Mouse (Mus musculus): Measurements from ENCODE around the gene Socs7. TPM values are rescaled to one million over a fixed set of nuclear protein-coding genes. Genes with fewer than 3 reads are reported as not detected.

Gene Socs7
- polyA plus RNA-seq, 1 experiment from 2014 or later, result 2.6 TPM

DNA sequence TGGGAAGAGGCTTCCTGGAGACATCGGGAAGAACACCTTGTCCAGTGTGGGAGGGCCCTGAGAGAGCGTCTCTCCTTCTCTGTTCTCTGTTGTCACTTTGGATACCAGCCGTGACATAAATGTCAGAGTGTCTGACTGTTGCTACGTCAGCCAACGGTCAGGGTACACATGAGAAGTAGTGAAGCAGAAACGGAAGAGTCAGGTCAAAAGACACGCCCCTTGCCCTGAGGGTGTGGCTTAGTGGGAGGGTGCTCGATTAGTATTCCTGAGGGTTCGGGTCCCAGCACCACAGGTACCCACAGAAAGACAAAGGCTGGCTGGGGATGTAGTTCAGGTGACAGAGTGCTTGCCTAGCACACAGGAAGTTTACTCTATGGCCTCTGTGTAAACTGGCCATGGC, 29.3 kb upstream of the Socs7 start:
- H3K4me2 ChIP-seq (ENCODE audit: low read length), result no peak overlapping the region
- WGBS, result 41% methylated on average over 9 of the region's 9 CpGs
- DNase-seq (ENCODE audit: low spot score) (no peak), ATAC-seq (replicated peaks; ENCODE audit: low FRiP score, low read depth) (peak; percentile 51; the same call in 1 of the 2 replicates)
- H3K9me3 ChIP-seq (replicated peaks; ENCODE audit: low read length), result no peaks in the 10 kb centered on the region
- no peak overlapping the region for H3K4me3 ChIP-seq (replicated peaks; ENCODE audit: low read depth, low read length)
- H3K9ac ChIP-seq (ENCODE audit: low read depth, low read length), result no peak overlapping the region
- peaks cover 14% of the 10 kb centered on the region; the same call in 1 of the 2 replicates for H3K36me3 ChIP-seq (ENCODE audit: insufficient read depth, low read length)
- H3K4me1 ChIP-seq (replicated peaks; ENCODE audit: insufficient read depth, low read length), result no peaks in the 10 kb centered on the region
- no peaks in the 10 kb centered on the region for H3K27me3 ChIP-seq (ENCODE audit: insufficient read depth, low read length)
- H3K27ac ChIP-seq, result no peak overlapping the region
- no peak for TF ChIP-seq CTCF (IDR thresholded peaks at IDR 0.05; ENCODE audit: low read depth)

DNA sequence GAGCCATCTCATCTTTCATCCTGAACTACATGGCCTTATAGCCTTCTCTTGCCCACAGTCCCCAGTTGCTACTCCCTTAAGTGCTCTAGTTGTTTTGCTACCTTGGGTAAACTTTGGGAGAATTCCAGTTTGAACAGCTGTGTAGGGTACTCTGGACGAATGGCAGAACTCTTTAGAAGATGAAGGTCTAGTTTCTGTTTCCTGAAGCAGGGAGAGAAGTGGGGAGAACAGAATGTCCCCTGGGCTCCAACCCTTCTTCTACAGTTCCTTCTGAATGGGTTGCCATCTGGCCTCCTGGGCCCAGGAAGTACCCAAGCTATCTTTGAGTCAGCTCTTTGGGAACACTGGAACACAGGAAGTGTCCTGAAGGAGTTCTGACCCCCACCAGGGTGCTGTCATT, 28.5 kb upstream of the Socs7 start:
- peaks cover 11% of the 10 kb centered on the region; the same call in 1 of the 2 replicates for H3K36me3 ChIP-seq (ENCODE audit: insufficient read depth, low read length)
- no peak overlapping the region for H3K4me2 ChIP-seq (ENCODE audit: low read length)
- no peak overlapping the region for H3K4me3 ChIP-seq (replicated peaks; ENCODE audit: low read depth, low read length)
- H3K9me3 ChIP-seq (replicated peaks; ENCODE audit: low read length), result no peaks in the 10 kb centered on the region
- DNase-seq (ENCODE audit: low spot score), result no peak
- no peaks in the 10 kb centered on the region; the same call in 1 of the 2 replicates for H3K4me1 ChIP-seq (replicated peaks; ENCODE audit: insufficient read depth, low read length)
- H3K27me3 ChIP-seq (ENCODE audit: insufficient read depth, low read length), result no peaks in the 10 kb centered on the region
- no peak for ATAC-seq (replicated peaks; ENCODE audit: low FRiP score, low read depth)
- no peak overlapping the region for H3K9ac ChIP-seq (ENCODE audit: low read depth, low read length)
- H3K27ac ChIP-seq, result no peak overlapping the region
- WGBS, result 44% methylated on average over 1 of the region's 1 CpGs
- TF ChIP-seq CTCF (IDR thresholded peaks at IDR 0.05; ENCODE audit: low read depth), result no peak

DNA sequence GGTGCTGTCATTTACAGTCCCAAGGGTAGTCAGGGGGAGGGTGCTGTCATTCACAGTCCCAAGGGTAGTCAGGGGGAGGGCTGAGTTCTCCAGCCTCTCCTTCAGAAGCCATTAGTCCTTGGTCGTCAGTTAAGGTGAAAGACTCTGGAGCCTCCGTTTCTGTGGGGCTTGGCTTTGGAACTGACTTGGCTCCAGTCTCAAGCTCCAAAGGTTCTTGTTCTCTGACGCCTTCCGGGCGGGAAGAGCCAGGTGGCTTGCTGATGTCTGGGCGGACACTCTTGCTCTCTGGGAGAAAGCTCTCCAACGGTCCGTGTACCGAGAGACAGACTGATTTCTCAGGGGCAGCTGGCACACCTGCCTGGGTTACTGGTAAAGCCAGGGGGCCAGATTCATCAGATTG, 28.0 kb upstream of the Socs7 start:
- Histone ChIP-seq H3K4me2 (ENCODE audit: low read length) (no peak overlapping the region), H3K9ac (ENCODE audit: low read depth, low read length) (no peak overlapping the region), H3K9me3 (replicated peaks; ENCODE audit: low read length) (no peaks in the 10 kb centered on the region), H3K4me1 (replicated peaks; ENCODE audit: insufficient read depth, low read length) (no peaks in the 10 kb centered on the region; the same call in 1 of the 2 replicates), H3K27ac (no peak overlapping the region), H3K4me3 (replicated peaks; ENCODE audit: low read depth, low read length) (no peak overlapping the region), H3K36me3 (ENCODE audit: insufficient read depth, low read length) (peaks cover 6% of the 10 kb centered on the region; the same call in 1 of the 2 replicates), H3K27me3 (ENCODE audit: insufficient read depth, low read length) (no peaks in the 10 kb centered on the region)
- DNase-seq (ENCODE audit: low spot score) (no peak), ATAC-seq (replicated peaks; ENCODE audit: low FRiP score, low read depth) (no peak)
- TF ChIP-seq CTCF (IDR thresholded peaks at IDR 0.05; ENCODE audit: low read depth), result no peak
- WGBS, result 77% methylated on average over 9 of the region's 9 CpGs

DNA sequence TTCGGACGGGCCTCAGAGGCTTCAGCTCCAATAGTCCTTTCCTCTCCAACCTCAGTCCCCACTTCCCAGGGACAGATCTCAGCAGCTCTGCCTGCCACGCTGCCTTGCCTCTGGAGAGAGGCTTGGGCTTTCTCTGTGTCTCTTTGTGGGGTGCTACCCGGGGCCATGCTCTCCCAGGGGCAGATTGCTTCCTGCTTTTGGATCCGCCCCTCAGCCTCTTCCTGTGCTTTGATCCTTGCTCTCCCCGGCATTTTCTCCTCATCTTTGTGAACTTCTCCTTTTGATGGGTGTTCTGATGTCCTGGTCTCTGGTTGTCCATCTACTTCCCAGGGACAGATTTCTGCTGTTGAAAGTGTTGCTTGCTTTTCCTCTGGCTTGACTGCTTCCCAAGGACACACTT, 26.1 kb upstream of the Socs7 start:
- 45% methylated on average over 6 of the region's 6 CpGs for WGBS
- TF ChIP-seq CTCF (IDR thresholded peaks at IDR 0.05; ENCODE audit: low read depth), result no peak
- Histone ChIP-seq H3K27me3 (ENCODE audit: insufficient read depth, low read length) (no peaks in the 10 kb centered on the region), H3K4me1 (replicated peaks; ENCODE audit: insufficient read depth, low read length) (no peaks in the 10 kb centered on the region; the same call in 1 of the 2 replicates), H3K9me3 (replicated peaks; ENCODE audit: low read length) (no peaks in the 10 kb centered on the region), H3K4me3 (replicated peaks; ENCODE audit: low read depth, low read length) (no peak overlapping the region), H3K4me2 (ENCODE audit: low read length) (no peak overlapping the region), H3K36me3 (ENCODE audit: insufficient read depth, low read length) (no peaks in the 10 kb centered on the region), H3K9ac (ENCODE audit: low read depth, low read length) (no peak overlapping the region; the same call in 1 of the 2 replicates), H3K27ac (no peak overlapping the region)
- ATAC-seq (replicated peaks; ENCODE audit: low FRiP score, low read depth) (no peak), DNase-seq (ENCODE audit: low spot score) (no peak)

DNA sequence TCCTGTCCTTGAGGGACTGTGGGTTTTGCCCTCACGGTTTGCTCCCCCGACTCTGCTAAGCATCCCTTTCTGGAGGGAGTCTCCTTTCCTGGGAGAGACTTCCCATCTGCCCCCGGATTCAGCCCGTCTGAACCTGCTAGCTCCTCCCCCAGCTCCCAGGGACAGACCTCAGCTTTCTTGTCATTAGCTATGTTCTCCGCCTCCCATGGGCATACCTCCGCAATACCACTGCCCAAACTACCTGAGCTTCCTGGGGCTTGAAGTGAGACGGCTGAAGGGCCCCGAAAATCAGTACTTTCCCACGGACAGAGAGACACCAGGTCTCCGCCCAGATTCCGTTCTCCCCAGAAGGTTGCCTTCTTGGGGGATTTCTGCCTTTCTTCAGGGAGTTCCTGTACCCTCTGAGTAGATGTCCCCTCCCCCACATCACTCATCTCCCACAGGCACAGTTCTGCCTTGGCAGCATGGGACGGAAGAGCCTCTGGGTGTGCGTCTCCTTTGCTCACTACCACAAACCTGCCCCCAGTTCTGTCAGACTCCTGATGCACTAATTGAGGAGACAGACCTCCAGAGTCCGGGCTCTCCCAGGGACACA, 25.5 kb upstream of the Socs7 start:
- Histone ChIP-seq H3K9ac (ENCODE audit: low read depth, low read length) (no peak overlapping the region; the same call in 1 of the 2 replicates), H3K27me3 (ENCODE audit: insufficient read depth, low read length) (no peaks in the 10 kb centered on the region), H3K36me3 (ENCODE audit: insufficient read depth, low read length) (no peaks in the 10 kb centered on the region), H3K9me3 (replicated peaks; ENCODE audit: low read length) (no peaks in the 10 kb centered on the region), H3K4me3 (replicated peaks; ENCODE audit: low read depth, low read length) (no peak overlapping the region), H3K4me1 (replicated peaks; ENCODE audit: insufficient read depth, low read length) (no peaks in the 10 kb centered on the region; the same call in 1 of the 2 replicates), H3K27ac (no peak overlapping the region), H3K4me2 (ENCODE audit: low read length) (no peak overlapping the region)
- WGBS, result 60% methylated on average over 14 of the region's 14 CpGs
- DNase-seq (ENCODE audit: low spot score) (no peak), ATAC-seq (replicated peaks; ENCODE audit: low FRiP score, low read depth) (no peak)
- no peak for TF ChIP-seq CTCF (IDR thresholded peaks at IDR 0.05; ENCODE audit: low read depth)

DNA sequence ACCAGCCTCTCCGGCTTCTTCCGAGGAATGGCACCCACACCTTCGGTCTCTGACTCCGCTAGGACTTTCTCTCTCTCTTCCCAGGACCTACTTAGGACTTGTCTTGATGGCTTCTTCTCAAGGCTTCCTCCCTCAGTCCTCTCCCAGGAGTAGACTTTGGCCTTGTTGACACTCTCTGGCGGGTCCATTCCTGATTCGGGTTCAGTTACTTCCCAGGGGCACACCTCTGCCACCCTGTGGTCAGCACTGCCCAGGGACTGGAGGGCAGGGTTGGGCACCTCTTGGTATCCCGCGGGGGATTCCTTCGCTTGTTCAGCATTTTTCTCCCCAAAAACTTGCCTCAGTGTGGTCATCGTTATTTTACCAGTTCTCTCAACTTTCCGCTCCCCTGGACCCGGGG, 25.0 kb upstream of the Socs7 start:
- H3K36me3 ChIP-seq (ENCODE audit: insufficient read depth, low read length), result no peaks in the 10 kb centered on the region
- H3K27ac ChIP-seq, result no peak overlapping the region
- no peak overlapping the region for H3K9ac ChIP-seq (ENCODE audit: low read depth, low read length)
- H3K27me3 ChIP-seq (ENCODE audit: insufficient read depth, low read length), result no peaks in the 10 kb centered on the region
- H3K9me3 ChIP-seq (replicated peaks; ENCODE audit: low read length), result no peaks in the 10 kb centered on the region
- H3K4me1 ChIP-seq (replicated peaks; ENCODE audit: insufficient read depth, low read length), result no peaks in the 10 kb centered on the region; the same call in 1 of the 2 replicates
- DNase-seq (ENCODE audit: low spot score) (no peak), ATAC-seq (replicated peaks; ENCODE audit: low FRiP score, low read depth) (no peak)
- H3K4me3 ChIP-seq (replicated peaks; ENCODE audit: low read depth, low read length), result no peak overlapping the region
- no peak for TF ChIP-seq CTCF (IDR thresholded peaks at IDR 0.05; ENCODE audit: low read depth)
- 88% methylated on average over 12 of the region's 12 CpGs for WGBS
- no peak overlapping the region for H3K4me2 ChIP-seq (ENCODE audit: low read length)
